Mouse (Mus musculus): ENCODE results near the gene Map3k5. TPM values are rescaled to one million over a fixed set of nuclear protein-coding genes. Genes with fewer than 3 reads are reported as not detected.
A peak's percentile ranks its signal among the peaks of the same experiment; 100 is the strongest.

Gene Map3k5
- total and polyA plus RNA-seq, 3 experiments: 0.35 to 0.97 TPM; not detected in 1

- Histone ChIP-seq H3K4me1 (ENCODE audit: control insufficient read depth in 1 of 2, insufficient read depth in 2 of 2, low read length in 2 of 2) (no peaks in the 10 kb centered on the region), H3K9me3 (replicated peaks; ENCODE audit: insufficient read depth, low read length) (no peaks in the 10 kb centered on the region), H3K79me2 (ENCODE audit: control insufficient read depth, insufficient read depth, low read length, poor library complexity) (no peaks in the 10 kb centered on the region), H3K27ac (ENCODE audit: control insufficient read depth, low read depth, low read length) (no peak overlapping the region), H3K27me3 (ENCODE audit: control insufficient read depth in 1 of 2, insufficient read depth in 2 of 2, low read length in 2 of 2) (no peaks in the 10 kb centered on the region; a peak in 1 of 4 replicates), H3K9ac (ENCODE audit: control insufficient read depth, low read depth, low read length, poor library complexity, severe bottlenecking) (no peak overlapping the region), H3K36me3 (ENCODE audit: control insufficient read depth in 1 of 2, insufficient read depth in 2 of 2, low read length in 2 of 2) (no peaks in the 10 kb centered on the region), H3K4me3 (ENCODE audit: control insufficient read depth in 1 of 2, insufficient read depth in 1 of 2, low read depth in 2 of 2, low read length in 2 of 2) (no peak overlapping the region)
- no peak for TF ChIP-seq HCFC1 (IDR thresholded peaks at IDR 0.05; ENCODE audit: low read depth, low read length)
- no peak for TF ChIP-seq MXI1 (IDR thresholded peaks at IDR 0.05; ENCODE audit: low read depth, low read length)
- no peak for TF ChIP-seq POLR2AphosphoS2 (IDR thresholded peaks at IDR 0.05; ENCODE audit: low read length)
- TF ChIP-seq MYC (IDR thresholded peaks at IDR 0.05; ENCODE audit: low read depth, low read length): no peak
- TF ChIP-seq BHLHE40 (IDR thresholded peaks at IDR 0.05; ENCODE audit: borderline replicate concordance, low read depth, low read length): no peak
- no peak for TF ChIP-seq UBTF (IDR thresholded peaks at IDR 0.05; ENCODE audit: borderline replicate concordance, insufficient read depth, low read depth, low read length)
- TF ChIP-seq GABPA (IDR thresholded peaks at IDR 0.05; ENCODE audit: low read depth, low read length): no peak
- TF ChIP-seq MAFK (IDR thresholded peaks at IDR 0.05; ENCODE audit: borderline replicate concordance, low read depth, low read length): no peak
- no peak for TF ChIP-seq TAL1 (IDR thresholded peaks at IDR 0.05; ENCODE audit: low read length)
- no peak for TF ChIP-seq RCOR1 (IDR thresholded peaks at IDR 0.05; ENCODE audit: low read depth, low read length)
- TF ChIP-seq POLR2A (IDR thresholded peaks at IDR 0.05; ENCODE audit: control insufficient read depth in 1 of 2, insufficient read depth in 1 of 2, low read depth in 1 of 2, low read length in 2 of 2, poor library complexity in 1 of 2): no peak
- TF ChIP-seq POLR2AphosphoS5 (IDR thresholded peaks at IDR 0.05; ENCODE audit: borderline replicate concordance, low read depth, low read length): no peak
- no peak for TF ChIP-seq MYB (IDR thresholded peaks at IDR 0.05; ENCODE audit: low read depth, low read length)
- no peak for TF ChIP-seq MEF2A (IDR thresholded peaks at IDR 0.05; ENCODE audit: extremely low read depth, insufficient replicate concordance, low read depth, low read length, poor library complexity, severe bottlenecking)
- no peak for TF ChIP-seq TBP (IDR thresholded peaks at IDR 0.05; ENCODE audit: low read depth, low read length)
- DNase-seq (ENCODE audit: low read depth, low spot score): no peak
Measured at GRCm38 (mm10) chr10:20071716-20072115, 137.4 kb downstream of the Map3k5 start.

GRCm38 (mm10) chr10:20073236-20073893 lies 139.1 kb downstream of the Map3k5 start:
- Histone ChIP-seq H3K27me3 (ENCODE audit: control insufficient read depth in 1 of 2, insufficient read depth in 2 of 2, low read length in 2 of 2) (no peaks in the 10 kb centered on the region; a peak in 1 of 4 replicates), H3K4me3 (ENCODE audit: control insufficient read depth in 1 of 2, insufficient read depth in 1 of 2, low read depth in 2 of 2, low read length in 2 of 2) (no peak overlapping the region), H3K27ac (ENCODE audit: control insufficient read depth, low read depth, low read length) (no peak overlapping the region), H3K4me1 (ENCODE audit: control insufficient read depth in 1 of 2, insufficient read depth in 2 of 2, low read length in 2 of 2) (no peaks in the 10 kb centered on the region), H3K79me2 (ENCODE audit: control insufficient read depth, insufficient read depth, low read length, poor library complexity) (no peaks in the 10 kb centered on the region), H3K9me3 (replicated peaks; ENCODE audit: insufficient read depth, low read length) (no peaks in the 10 kb centered on the region), H3K9ac (ENCODE audit: control insufficient read depth, low read depth, low read length, poor library complexity, severe bottlenecking) (no peak overlapping the region), H3K36me3 (ENCODE audit: control insufficient read depth in 1 of 2, insufficient read depth in 2 of 2, low read length in 2 of 2) (no peaks in the 10 kb centered on the region)
- DNase-seq (ENCODE audit: low read depth, low spot score): peak; percentile 35
- TF ChIP-seq RAD21 (IDR thresholded peaks at IDR 0.05; ENCODE audit: low read depth, low read length): peak; percentile 70
- TF ChIP-seq SMC3 (IDR thresholded peaks at IDR 0.05; ENCODE audit: low read depth, low read length): peak; percentile 75
- TF ChIP-seq CTCF (IDR thresholded peaks at IDR 0.05 in 2 of 3, conservative IDR thresholded peaks at IDR 0.05 in 1 of 3; ENCODE audit: control insufficient read depth in 1 of 3, insufficient read depth in 1 of 3, low read depth in 2 of 3, low read length in 3 of 3, poor library complexity in 1 of 3, severe bottlenecking in 1 of 3): peak; percentile 69 to 73 (median 70)
- no peak for TF ChIP-seq KAT2A (conservative IDR thresholded peaks at IDR 0.05; ENCODE audit: low read depth, low read length)
- TF ChIP-seq ZC3H11A (IDR thresholded peaks at IDR 0.05; ENCODE audit: low read depth, low read length): peak; percentile 44
